Mouse (Mus musculus) cerebellum, adult 2 months (tissue): Measurements from ENCODE around the gene Helt. TPM values are rescaled to one million over a fixed set of nuclear protein-coding genes. Genes with fewer than 3 reads are reported as not detected.

Source experiments
- DNase-seq, 2 experiments: peaks; one replicate each; pipeline ENCODE4 v3.0.0; 2021
- H3K27ac ChIP-seq: fragments of 200-500 bp; 2 replicates; pipeline ENCODE4 v1.5.1; 2012; ENCODE audit warnings: low read length, control low read depth, inconsistent platforms; ENCODE audit not compliant: insufficient read depth
- H3K27me3 ChIP-seq: fragments of 200-500 bp; 2 replicates; pipeline ENCODE4 v1.6.1; 2012; ENCODE audit warnings: inconsistent platforms, mild to moderate bottlenecking, low read length, moderate library complexity; ENCODE audit not compliant: control insufficient read depth, insufficient read depth
- H3K4me1 ChIP-seq: fragments of 200-500 bp; 2 replicates; pipeline ENCODE4 v1.6.1; 2011; ENCODE audit warnings: low read length; ENCODE audit not compliant: control insufficient read depth, insufficient read depth
- H3K4me3 ChIP-seq: fragments of 200-500 bp; replicated peaks from 2 replicates; pipeline ENCODE3; 2011; ENCODE audit warnings: mild to moderate bottlenecking, low read depth, low read length, control low read depth; ENCODE audit not compliant: insufficient read depth
- CTCF ChIP-seq: fragments of 200-500 bp; IDR thresholded peaks from 2 replicates; pipeline ENCODE4 v1.5.1; 2011; ENCODE audit warnings: low read depth, mild to moderate bottlenecking, control low read depth, low read length, moderate library complexity, borderline replicate concordance; ENCODE audit not compliant: insufficient read depth
- POLR2A ChIP-seq: fragments of 200-500 bp; IDR thresholded peaks from 2 replicates; pipeline ENCODE4 v1.6.1; 2011; ENCODE audit warnings: low read length, control low read depth, borderline replicate concordance; ENCODE audit not compliant: insufficient read depth
- WGBS: fragments of 180-500 bp; shearing (Covaris S2); methylation state at CpG from one replicate; pipeline ENCODE4 v1.1.7; 2018; 5-methylcytosine and 5-hydroxymethylcytosine counted together
- polyA plus RNA-seq: library from polyadenylated mRNA; depleted of rRNA; stranded (reverse); fragments of >200 nt; gene quantifications from 2 replicates; pipeline ENCODE4 v1.2.3, GENCODE M21; 2012

Gene Helt
- polyA plus RNA-seq, 1 experiment, result not detected

DNA sequence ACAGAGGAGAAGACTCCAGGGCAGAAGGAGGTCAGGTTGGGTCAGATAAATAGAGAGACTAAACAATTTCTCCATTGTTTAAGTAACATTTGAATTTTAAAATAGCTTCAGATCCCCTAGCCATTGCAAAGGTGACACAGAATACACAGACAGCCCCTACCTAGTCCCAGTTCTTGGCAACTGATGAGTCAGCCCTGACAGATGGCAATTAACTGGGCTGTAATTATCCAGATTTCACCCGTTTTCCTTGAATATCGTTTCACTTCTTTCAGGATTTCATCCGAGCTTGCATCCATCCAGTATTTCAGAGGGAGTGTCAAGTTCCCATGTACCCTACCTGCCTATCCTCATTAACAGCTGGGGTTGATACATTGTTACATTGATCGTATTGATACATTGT, 34.9 kb upstream of the Helt start:
- Histone ChIP-seq H3K27me3 (no peaks in the 10 kb centered on the region), H3K27ac (no peak overlapping the region), H3K4me1 (peaks cover 9% of the 10 kb centered on the region), H3K4me3 (no peak overlapping the region)
- WGBS, result 26% methylated on average over 4 of the region's 4 CpGs
- TF ChIP-seq POLR2A (no peak), CTCF (no peak)
- peak in 1 of 2 experiments; percentile 42 for DNase-seq

DNA sequence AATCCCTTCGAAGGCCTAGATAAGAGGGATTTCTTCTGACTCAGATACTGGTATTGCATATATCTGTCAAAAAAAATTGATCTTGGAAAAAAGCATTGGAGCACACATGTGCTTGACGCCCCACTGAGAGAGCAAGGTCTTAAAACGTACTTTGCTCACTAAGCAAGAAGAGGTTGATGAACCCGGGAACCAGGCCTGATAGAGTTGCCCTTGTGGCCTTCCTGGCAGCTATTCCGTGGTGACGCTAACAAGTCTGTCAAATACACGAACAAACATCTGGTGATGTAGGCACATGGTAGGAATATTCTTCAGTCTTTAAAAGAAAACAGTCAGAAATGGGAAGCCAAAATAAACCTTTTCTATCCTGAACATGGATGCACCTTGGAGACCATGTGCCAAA, 32.8 kb upstream of the Helt start:
- TF ChIP-seq POLR2A (no peak), CTCF (no peak)
- DNase-seq, result no peak
- H3K4me1 ChIP-seq, result peaks cover 3% of the 10 kb centered on the region
- H3K27me3 ChIP-seq, result no peaks in the 10 kb centered on the region
- WGBS, result 78% methylated on average over 7 of the region's 7 CpGs
- no peak overlapping the region for H3K27ac ChIP-seq
- H3K4me3 ChIP-seq, result no peak overlapping the region

DNA sequence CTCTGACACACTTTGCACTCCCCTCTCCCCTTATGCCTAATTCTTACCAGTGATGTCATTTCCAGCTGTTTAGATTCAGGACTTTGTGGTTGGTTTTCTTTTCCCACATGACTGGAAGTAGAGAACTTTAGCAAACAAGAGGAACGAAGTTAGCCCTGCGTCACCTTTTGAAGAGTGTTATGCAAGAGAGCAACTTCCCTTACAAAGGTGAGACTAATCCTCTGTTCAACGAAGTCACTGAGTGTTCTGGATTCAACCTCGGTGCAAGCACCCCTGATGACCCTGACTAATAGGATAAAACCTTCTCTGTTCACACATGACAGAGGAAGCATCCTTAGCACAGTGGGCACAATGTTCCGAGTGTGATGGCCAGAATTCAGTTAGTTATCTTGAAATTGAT, 32.2 kb upstream of the Helt start:
- peaks cover 3% of the 10 kb centered on the region for H3K4me1 ChIP-seq
- WGBS, result 85% methylated on average over 5 of the region's 5 CpGs
- H3K27me3 ChIP-seq, result no peaks in the 10 kb centered on the region
- no peak overlapping the region for H3K27ac ChIP-seq
- TF ChIP-seq CTCF (no peak), POLR2A (no peak)
- no peak overlapping the region for H3K4me3 ChIP-seq
- no peak for DNase-seq

DNA sequence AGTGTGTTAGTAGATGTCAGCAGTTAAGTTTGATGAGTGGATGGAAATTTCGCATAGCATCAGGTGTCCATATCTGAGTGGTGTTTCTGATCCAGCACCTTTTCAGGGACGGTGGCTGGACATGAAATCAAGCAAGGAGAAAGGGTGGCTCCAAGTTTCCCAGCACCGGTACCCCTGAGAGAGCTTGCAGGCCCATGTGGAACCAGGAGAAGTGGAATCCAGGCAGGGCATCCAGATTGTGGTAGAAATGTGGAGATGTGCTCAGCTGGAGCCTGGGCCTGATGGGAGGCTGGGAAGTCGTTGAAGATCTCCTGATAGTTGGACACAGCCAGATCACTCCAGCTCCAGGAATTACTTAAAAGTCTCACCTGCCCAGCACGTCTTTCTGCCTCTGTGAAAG, 30.2 kb upstream of the Helt start:
- Histone ChIP-seq H3K4me1 (peaks cover 3% of the 10 kb centered on the region), H3K4me3 (no peak overlapping the region), H3K27me3 (no peaks in the 10 kb centered on the region), H3K27ac (no peak overlapping the region)
- TF ChIP-seq POLR2A (no peak), CTCF (no peak)
- 76% methylated on average over 5 of the region's 5 CpGs for WGBS
- DNase-seq, result no peak

DNA sequence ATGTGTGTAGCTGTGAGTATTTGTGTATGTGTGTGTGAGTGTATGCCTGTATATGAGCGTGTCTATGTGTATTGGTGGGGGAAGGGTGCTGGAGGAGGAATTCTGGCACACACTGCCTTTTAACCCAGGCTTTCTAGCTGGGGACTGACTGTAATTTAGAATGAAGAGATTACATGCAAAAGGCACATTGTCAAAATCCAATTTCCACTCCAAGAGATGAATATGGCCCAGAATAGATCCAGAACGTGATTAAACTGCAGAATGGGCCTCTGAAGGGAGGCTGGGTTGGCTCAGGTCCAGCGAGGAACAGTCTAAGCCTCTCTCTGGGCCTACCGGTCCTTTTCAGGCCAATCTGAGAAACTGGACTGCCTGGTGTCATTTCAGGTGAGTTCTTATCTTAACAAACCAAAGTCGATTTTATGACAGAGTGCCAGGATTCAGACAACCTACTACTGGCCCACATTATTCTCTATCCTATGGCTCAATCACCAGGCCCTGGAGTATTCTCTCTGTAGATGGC, 29.3 kb upstream of the Helt start:
- no peak overlapping the region for H3K4me3 ChIP-seq
- no peak overlapping the region for H3K27ac ChIP-seq
- H3K27me3 ChIP-seq, result no peaks in the 10 kb centered on the region
- TF ChIP-seq POLR2A, result no peak
- no peak for TF ChIP-seq CTCF
- WGBS, result 41% methylated on average over 5 of the region's 5 CpGs
- no peaks in the 10 kb centered on the region; the same call in 1 of the 2 replicates for H3K4me1 ChIP-seq
- no peak for DNase-seq

DNA sequence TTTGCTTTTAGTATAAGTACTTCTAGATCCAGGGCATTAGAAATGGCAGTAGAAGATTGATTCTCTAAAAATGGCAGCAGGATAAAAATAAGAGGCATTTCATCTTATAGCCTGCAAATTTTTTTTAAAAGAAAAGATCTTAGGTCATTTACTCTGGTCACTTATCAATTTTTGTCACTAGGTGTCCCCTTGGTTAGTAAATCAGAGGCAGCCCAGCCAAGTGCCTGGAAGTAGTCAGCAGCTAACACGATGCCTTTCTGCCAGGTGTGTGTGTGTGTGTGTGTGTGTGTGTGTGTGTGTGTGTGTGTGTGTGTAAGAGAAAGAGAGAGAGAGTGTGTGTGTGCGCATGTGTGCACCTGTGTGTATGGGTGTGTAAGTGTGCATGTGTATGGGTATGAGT, 28.4 kb upstream of the Helt start:
- DNase-seq, result no peak
- TF ChIP-seq POLR2A (no peak), CTCF (no peak)
- Histone ChIP-seq H3K27me3 (no peaks in the 10 kb centered on the region), H3K4me3 (no peak overlapping the region), H3K4me1 (no peaks in the 10 kb centered on the region; the same call in 1 of the 2 replicates), H3K27ac (no peak overlapping the region)
- WGBS, result 57% methylated on average over 2 of the region's 2 CpGs

DNA sequence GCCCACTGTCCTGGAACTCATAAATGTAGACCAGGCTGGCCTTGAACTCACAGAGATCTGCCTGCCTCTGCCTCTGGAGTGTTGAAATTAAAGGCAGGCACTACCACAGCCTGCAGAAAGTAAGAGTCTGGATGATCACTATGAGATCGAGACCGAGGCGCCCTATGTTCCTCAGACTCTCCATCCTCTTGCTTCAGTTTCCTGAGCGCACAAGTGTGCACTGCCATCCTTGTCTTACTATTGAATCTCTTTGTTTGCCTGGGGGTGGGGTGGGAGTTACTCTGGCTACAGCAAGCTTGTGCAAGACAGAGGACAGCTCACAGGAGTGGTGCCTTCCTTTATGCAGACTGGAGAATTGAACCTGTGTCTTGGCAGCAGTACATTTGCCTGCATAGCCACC, 27.9 kb upstream of the Helt start:
- 96% methylated on average over 4 of the region's 4 CpGs for WGBS
- H3K4me1 ChIP-seq, result no peaks in the 10 kb centered on the region; the same call in 1 of the 2 replicates
- TF ChIP-seq POLR2A (no peak), CTCF (no peak)
- no peak overlapping the region for H3K27ac ChIP-seq
- no peak for DNase-seq
- H3K27me3 ChIP-seq, result no peaks in the 10 kb centered on the region
- H3K4me3 ChIP-seq, result no peak overlapping the region

DNA sequence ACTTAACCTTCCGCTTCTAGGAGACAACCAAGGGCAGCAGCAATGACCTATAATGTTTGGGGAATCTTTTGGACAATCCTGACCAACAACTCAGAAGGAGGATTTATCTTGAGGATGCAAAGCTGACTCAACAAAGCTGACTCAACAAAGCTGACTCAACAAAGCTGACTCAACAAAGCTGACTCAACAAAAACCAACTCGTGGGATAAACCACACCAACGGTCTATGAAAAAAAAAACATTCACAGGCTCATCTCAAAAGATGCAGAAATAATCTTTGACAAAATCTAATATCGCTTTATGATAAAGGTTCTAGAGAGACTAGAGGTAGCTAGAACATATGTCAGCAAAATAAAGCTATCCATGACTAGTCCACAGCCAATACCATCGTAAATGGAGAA, 24.3 kb upstream of the Helt start:
- Histone ChIP-seq H3K27ac (no peak overlapping the region), H3K4me3 (no peak overlapping the region), H3K27me3 (no peaks in the 10 kb centered on the region), H3K4me1 (no peaks in the 10 kb centered on the region; the same call in 1 of the 2 replicates)
- no peak for DNase-seq
- TF ChIP-seq POLR2A (no peak), CTCF (no peak)
- WGBS, result 94% methylated on average over 5 of the region's 5 CpGs

DNA sequence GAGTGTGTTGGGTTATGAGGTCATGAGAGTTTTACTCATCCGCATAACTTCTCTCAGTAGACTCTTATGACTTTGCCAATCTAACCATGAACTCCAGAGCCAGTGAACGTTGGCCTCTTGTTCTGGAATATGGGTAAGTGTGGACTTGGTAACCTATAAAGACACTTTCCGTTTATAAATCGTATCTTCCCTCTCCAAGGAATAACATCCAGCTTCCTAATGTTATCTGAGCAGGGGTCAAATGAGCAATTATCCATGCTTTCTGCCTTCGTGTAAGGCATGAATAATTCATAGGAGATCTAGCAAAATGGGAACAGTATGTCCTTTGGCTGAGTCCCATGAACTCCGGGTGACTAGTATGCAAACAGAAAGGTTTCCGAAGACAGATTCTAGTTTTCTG, 22.7 kb upstream of the Helt start:
- WGBS, result 20% methylated on average over 7 of the region's 7 CpGs
- no peaks in the 10 kb centered on the region for H3K4me1 ChIP-seq
- no peak overlapping the region for H3K4me3 ChIP-seq
- H3K27ac ChIP-seq, result no peak overlapping the region
- no peak for DNase-seq
- no peak for TF ChIP-seq POLR2A
- TF ChIP-seq CTCF, result no peak
- no peaks in the 10 kb centered on the region for H3K27me3 ChIP-seq

DNA sequence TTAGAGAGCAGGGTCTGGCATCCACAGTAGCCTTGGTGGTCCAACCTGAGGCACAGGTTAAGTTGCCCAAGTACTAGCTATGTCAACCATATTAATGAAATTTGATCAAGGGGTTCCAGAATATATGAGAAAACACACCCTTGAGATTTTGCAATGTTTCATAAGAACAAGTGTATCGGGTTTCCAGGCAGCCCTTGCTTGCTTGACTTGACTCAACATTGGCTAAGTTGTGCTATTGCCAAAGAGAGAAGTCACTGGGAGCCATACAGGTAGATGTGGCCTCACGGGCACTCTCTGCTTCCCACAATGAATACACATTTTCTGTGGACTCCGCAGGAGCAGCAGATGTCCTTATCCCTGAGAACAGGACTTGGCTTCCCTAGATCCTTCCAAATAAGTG, 19.3 kb upstream of the Helt start:
- TF ChIP-seq CTCF, result no peak
- no peak for TF ChIP-seq POLR2A
- 80% methylated on average over 3 of the region's 3 CpGs for WGBS
- Histone ChIP-seq H3K4me3 (no peak overlapping the region), H3K27ac (no peak overlapping the region), H3K4me1 (no peaks in the 10 kb centered on the region), H3K27me3 (no peaks in the 10 kb centered on the region)
- DNase-seq, result no peak
